In genomic region chr4:148276816-148277491, GRCm38 (mm10) we compare ENCODE assay signal across 21 mouse cellular contexts. TPM values are rescaled to one million over a fixed set of nuclear protein-coding genes. Genes with fewer than 3 reads are reported as not detected.
DNase-seq lines count a peak whose midpoint lies in the region; ATAC-seq lines count a peak whose summit lies in the region.
"Had no signal": no experiment of that assay in that cellular context is flagged by ENCODE, and none has a peak within 500 bp of the region (broad histone marks: within the 10 kb centered on the region; RNA-seq: fewer than 3 reads in every experiment).

No protein-coding gene starts in this region.

- ATAC-seq in forebrain, embryonic 16.5 days, result 0 out of 2 replicates have a peak, but pooled peaks have one; percentile 16
- no peak for ATAC-seq in midbrain, embryonic 13.5 days
- ATAC-seq in midbrain, embryonic 11.5 days (ENCODE audit: low FRiP score), result no peak
- ATAC-seq in midbrain, embryonic 16.5 days, result peak; percentile 54
- ATAC-seq: liver, postnatal 0 days had no signal

- peaks cover 4% of the 10 kb centered on the region; the same call in 1 of the 2 replicates for H3K27me3 ChIP-seq in forebrain, embryonic 16.5 days (replicated peaks; ENCODE audit: control insufficient read depth, insufficient read depth, low read length)
- H3K27me3 ChIP-seq in forebrain, embryonic 10.5 days (ENCODE audit: poor library complexity, severe bottlenecking), result peaks cover 46% of the 10 kb centered on the region
- H3K27me3 ChIP-seq in midbrain, embryonic 13.5 days, result peaks cover 11% of the 10 kb centered on the region
- H3K27me3 ChIP-seq in midbrain, embryonic 11.5 days (ENCODE audit: control insufficient read depth, insufficient read depth, low read length), result peaks cover 7% of the 10 kb centered on the region
- 0 out of 2 replicates have a peak, but pooled peaks cover 4% of the 10 kb centered on the region for H3K27me3 ChIP-seq in midbrain, embryonic 16.5 days (ENCODE audit: control insufficient read depth, insufficient read depth, low read depth, low read length)

- H3K4me1 ChIP-seq in forebrain, embryonic 16.5 days (replicated peaks; ENCODE audit: control insufficient read depth, insufficient read depth, low read length), result peaks cover 34% of the 10 kb centered on the region
- H3K4me1 ChIP-seq in forebrain, embryonic 10.5 days, result peaks cover 18% of the 10 kb centered on the region
- peaks cover 51% of the 10 kb centered on the region for H3K4me1 ChIP-seq in midbrain, embryonic 13.5 days (replicated peaks)
- H3K4me1 ChIP-seq in midbrain, embryonic 11.5 days (ENCODE audit: control insufficient read depth, insufficient read depth, low read length), result peaks cover 9% of the 10 kb centered on the region
- H3K4me1 ChIP-seq in midbrain, embryonic 16.5 days (ENCODE audit: control insufficient read depth, insufficient read depth, low read length), result peaks cover 15% of the 10 kb centered on the region
- H3K4me1 ChIP-seq: heart, embryonic 13.5 days; limb, embryonic 10.5 days had no signal

- H3K9me3 ChIP-seq in forebrain, embryonic 16.5 days (ENCODE audit: control insufficient read depth, low read length), result no peaks in the 10 kb centered on the region
- H3K9me3 ChIP-seq in forebrain, embryonic 10.5 days, result no peaks in the 10 kb centered on the region
- no peaks in the 10 kb centered on the region for H3K9me3 ChIP-seq in midbrain, embryonic 13.5 days
- no peaks in the 10 kb centered on the region for H3K9me3 ChIP-seq in midbrain, embryonic 11.5 days (ENCODE audit: control insufficient read depth, low read length)
- H3K9me3 ChIP-seq in midbrain, embryonic 16.5 days (replicated peaks; ENCODE audit: control insufficient read depth, low read length, poor library complexity, severe bottlenecking), result no peaks in the 10 kb centered on the region
- H3K9me3 ChIP-seq: embryonic facial prominence, embryonic 10.5 days; G1E; heart, embryonic 13.5 days; limb, embryonic 10.5 days had no signal

- DNase-seq in forebrain, embryonic 10.5 days (ENCODE audit: extremely low spot score, low spot score), result no peak
- DNase-seq in midbrain, embryonic 11.5 days (ENCODE audit: low spot score, missing footprints), result no peak
- no peak for DNase-seq in right cerebral cortex, adult 2 months (ENCODE audit: low spot score in 2 of 2)
- DNase-seq in embryo, embryonic 9.5 days (ENCODE audit: extremely low spot score), result no peak
- DNase-seq: adrenal gland, postnatal 36 days; cerebellum, adult 2 months; gastrocnemius, postnatal 10 days; heart, adult 11 months; kidney, adult 8-10 months; kidney, postnatal 14 days; liver, postnatal 0 days; lung, postnatal 10 days; right cerebral cortex, adult 18-20 months had no signal

- 11% methylated on average over 4 of the region's 4 CpGs for WGBS in forebrain, embryonic 16.5 days
- 19% methylated on average over 4 of the region's 4 CpGs for WGBS in forebrain, embryonic 10.5 days
- WGBS in midbrain, embryonic 13.5 days, result 20% methylated on average over 4 of the region's 4 CpGs
- 31% methylated on average over 4 of the region's 4 CpGs for WGBS in midbrain, embryonic 11.5 days
- WGBS in midbrain, embryonic 16.5 days, result 25% methylated on average over 4 of the region's 4 CpGs

- no peak overlapping the region for H3K4me2 ChIP-seq in forebrain, embryonic 16.5 days (ENCODE audit: low read length)
- H3K4me2 ChIP-seq in midbrain, embryonic 13.5 days (replicated peaks), result no peak overlapping the region
- no peak overlapping the region for H3K4me2 ChIP-seq in midbrain, embryonic 11.5 days
- peak overlapping the region; percentile 12; the same call in 1 of the 2 replicates for H3K4me2 ChIP-seq in midbrain, embryonic 16.5 days (ENCODE audit: low read length)
- H3K4me2 ChIP-seq: heart, embryonic 13.5 days had no signal

- H3K36me3 ChIP-seq in forebrain, embryonic 16.5 days (ENCODE audit: control insufficient read depth, insufficient read depth), result no peaks in the 10 kb centered on the region
- H3K36me3 ChIP-seq in forebrain, embryonic 10.5 days (replicated peaks), result no peaks in the 10 kb centered on the region
- peaks cover 9% of the 10 kb centered on the region; the same call in 1 of the 2 replicates for H3K36me3 ChIP-seq in midbrain, embryonic 13.5 days
- no peaks in the 10 kb centered on the region; the same call in 1 of the 2 replicates for H3K36me3 ChIP-seq in midbrain, embryonic 11.5 days (ENCODE audit: control insufficient read depth, insufficient read depth, low read length)
- H3K36me3 ChIP-seq in midbrain, embryonic 16.5 days (ENCODE audit: control insufficient read depth, insufficient read depth, low read length), result no peaks in the 10 kb centered on the region
- H3K36me3 ChIP-seq: embryonic facial prominence, embryonic 10.5 days; G1E; heart, embryonic 13.5 days; limb, embryonic 10.5 days had no signal

- H3K4me3 ChIP-seq in forebrain, embryonic 16.5 days (replicated peaks; ENCODE audit: low read length), result no peak overlapping the region
- no peak overlapping the region for H3K4me3 ChIP-seq in forebrain, embryonic 10.5 days
- no peak overlapping the region for H3K4me3 ChIP-seq in midbrain, embryonic 13.5 days (replicated peaks)
- H3K4me3 ChIP-seq in midbrain, embryonic 11.5 days (ENCODE audit: low read depth, low read length), result no peak overlapping the region
- no peak overlapping the region for H3K4me3 ChIP-seq in midbrain, embryonic 16.5 days (ENCODE audit: low read depth, low read length)
- H3K4me3 ChIP-seq: embryonic facial prominence, embryonic 10.5 days; heart, embryonic 13.5 days; limb, embryonic 10.5 days had no signal

- no peak overlapping the region for H3K27ac ChIP-seq in forebrain, embryonic 16.5 days (ENCODE audit: low read length)
- H3K27ac ChIP-seq in forebrain, embryonic 10.5 days, result no peak overlapping the region
- H3K27ac ChIP-seq in midbrain, embryonic 13.5 days, result peak overlapping the region; percentile 56
- H3K27ac ChIP-seq in midbrain, embryonic 11.5 days (ENCODE audit: low read depth, low read length), result no peak overlapping the region
- peak overlapping the region; percentile 64 for H3K27ac ChIP-seq in midbrain, embryonic 16.5 days (ENCODE audit: low read length)
- H3K27ac ChIP-seq: embryonic facial prominence, embryonic 10.5 days; heart, embryonic 13.5 days; limb, embryonic 10.5 days had no signal

- no peak overlapping the region for H3K9ac ChIP-seq in forebrain, embryonic 16.5 days (replicated peaks; ENCODE audit: low read depth, low read length)
- peak overlapping the region; percentile 51 for H3K9ac ChIP-seq in midbrain, embryonic 13.5 days (replicated peaks)
- no peak overlapping the region for H3K9ac ChIP-seq in midbrain, embryonic 11.5 days (ENCODE audit: low read length)
- H3K9ac ChIP-seq in midbrain, embryonic 16.5 days (ENCODE audit: low read depth, low read length), result peak overlapping the region; percentile 23; the same call in 1 of the 2 replicates
- H3K9ac ChIP-seq: heart, embryonic 13.5 days; liver, postnatal 0 days had no signal

RNA-seq across cellular contexts. Expression of gene Disp3, which starts 10.8 kb away (rescaled TPM):
- polyA plus RNA-seq in forebrain, embryonic 16.5 days (2015; fragmentation: Nextera tagmentation; extraction: Ambion mirVana), result 11.8 and 12.2 TPM in 2 replicates
- polyA plus RNA-seq in forebrain, embryonic 10.5 days (2016; fragmentation: Nextera tagmentation; extraction: Ambion mirVana), result 1.2 and 2.1 TPM in 2 replicates
- 11.1 and 12.0 TPM in 2 replicates for polyA plus RNA-seq in midbrain, embryonic 13.5 days (2015; fragmentation: Nextera tagmentation; extraction: Ambion mirVana)
- 2.5 and 2.9 TPM in 2 replicates for polyA plus RNA-seq in midbrain, embryonic 11.5 days (2014; fragmentation: Nextera tagmentation; extraction: Ambion mirVana)
- polyA plus RNA-seq in midbrain, embryonic 16.5 days (2015; fragmentation: Nextera tagmentation; extraction: Ambion mirVana), result 12.4 and 12.7 TPM in 2 replicates
- polyA plus RNA-seq: liver, adult 2 months; liver, postnatal 0 days had no signal

Comparison
In these comparisons a context has a peak if more than half of its experiments do, and no peak if none do; other contexts are left out.
1. ATAC-seq: peak in forebrain, embryonic 16.5 days (single experiment) and midbrain, embryonic 16.5 days (single experiment); none in midbrain, embryonic 13.5 days (single experiment) and midbrain, embryonic 11.5 days (single experiment).
2. H3K27ac ChIP-seq: peak in midbrain, embryonic 13.5 days (single experiment) and midbrain, embryonic 16.5 days (single experiment); none in forebrain, embryonic 16.5 days (single experiment), forebrain, embryonic 10.5 days (single experiment) and midbrain, embryonic 11.5 days (single experiment).
3. H3K9ac ChIP-seq: peak in midbrain, embryonic 13.5 days (single experiment) and midbrain, embryonic 16.5 days (single experiment); none in forebrain, embryonic 16.5 days (single experiment) and midbrain, embryonic 11.5 days (single experiment).